Mouse (Mus musculus) left cerebral cortex, postnatal 10 days (tissue): ENCODE measurements around the gene Gm21987. TPM values are rescaled to one million over a fixed set of nuclear protein-coding genes. Genes with fewer than 3 reads are reported as not detected.
A peak's percentile ranks its signal among the peaks of the same experiment; 100 is the strongest.
"Not testable (repeated sequence)": the region's sequence is repeated elsewhere in the genome, so short reads cannot be mapped to it uniquely, and the experiment has no call there.

ENCODE experiments used
- DNase-seq, 2 experiments: peaks; one replicate each; pipeline ENCODE4 v3.0.0; 2021 to 2022; ENCODE audit warnings: low spot score in 2 of 2, mixed read lengths in 1 of 2; ENCODE audit errors: extremely low spot score in 1 of 2
- intact Hi-C: fragments of 180-260 bp; cut with DNase I; formaldehyde crosslinking; loops from one replicate; pipeline ENCODE4 v1.15.1; 2025
- total RNA-seq, 2 experiments: library from RNA; stranded (reverse); gene quantifications; 2 replicates each; pipeline ENCODE4 v1.2.3; 2021

Gene Gm21987
- not detected for total RNA-seq

DNA sequence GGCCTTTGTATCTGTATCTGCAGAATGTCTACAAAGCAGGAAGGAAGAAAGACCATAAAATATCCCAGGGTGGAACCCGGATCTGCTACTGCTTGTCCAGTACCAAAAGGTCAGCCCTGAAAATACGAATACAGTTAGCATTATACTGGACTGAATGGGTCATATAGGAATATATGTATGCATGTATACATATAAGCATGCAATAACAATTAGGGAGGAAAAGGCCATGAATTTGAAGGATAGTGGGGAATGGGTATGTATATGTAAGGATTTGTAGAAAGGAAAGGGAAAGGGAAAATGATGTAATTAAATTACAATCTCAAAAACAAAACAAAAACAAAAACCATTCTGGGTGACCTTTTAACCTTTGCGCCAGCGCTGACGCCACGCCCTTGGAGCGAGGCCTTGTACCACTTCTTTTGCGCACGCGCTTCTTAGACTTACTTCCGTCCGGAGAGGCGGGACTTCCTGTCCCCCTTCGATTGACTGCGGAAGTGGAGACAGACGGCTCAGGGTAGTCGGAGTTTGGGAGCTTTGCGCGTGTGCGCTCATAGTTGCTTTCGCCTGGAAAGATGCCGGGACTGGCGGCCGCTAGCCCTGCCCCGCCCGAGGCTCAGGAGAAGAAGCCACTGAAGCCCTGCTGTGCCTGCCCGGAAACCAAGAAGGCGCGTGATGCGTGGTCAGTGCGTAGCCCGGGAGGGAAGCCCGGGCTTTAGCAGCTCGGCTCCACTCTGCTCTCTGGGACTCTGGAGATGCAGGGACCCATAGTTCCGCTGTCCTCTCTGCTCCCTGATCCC, at the start of gene Gm21987, which contains the start of gene Cox17:
Gene Gm21987, plus strand, starts transcription at position 512 of the 797 bp plus-strand sequence.
Gene Cox17, plus strand, starts transcription at position 463 of the 797 bp plus-strand sequence.
- DNase-seq: peak; percentile 93 to 94
- intact Hi-C loops: no loop called here

DNA sequence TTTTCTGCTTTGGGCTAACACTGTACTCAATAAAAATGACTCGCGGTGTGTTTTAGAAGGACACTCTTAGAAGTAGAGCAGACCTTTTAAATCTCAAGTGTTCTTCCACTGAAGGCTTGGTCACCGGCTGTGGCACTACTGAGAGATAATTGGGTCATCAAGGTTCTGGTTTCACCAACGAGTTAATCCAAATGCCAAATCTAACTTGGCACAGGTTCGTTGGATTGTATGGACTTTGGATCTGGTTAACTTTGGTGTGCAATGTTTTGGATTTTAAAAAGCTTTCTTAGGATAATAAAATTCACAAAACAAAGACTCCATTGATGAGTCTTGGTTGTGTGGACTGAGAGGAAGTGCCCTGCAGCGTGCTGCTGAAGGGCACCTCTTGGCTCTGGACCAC, 48.4 kb upstream of the Gm21987 start:
- intact Hi-C loops: no loop called here
- no peak for DNase-seq

DNA sequence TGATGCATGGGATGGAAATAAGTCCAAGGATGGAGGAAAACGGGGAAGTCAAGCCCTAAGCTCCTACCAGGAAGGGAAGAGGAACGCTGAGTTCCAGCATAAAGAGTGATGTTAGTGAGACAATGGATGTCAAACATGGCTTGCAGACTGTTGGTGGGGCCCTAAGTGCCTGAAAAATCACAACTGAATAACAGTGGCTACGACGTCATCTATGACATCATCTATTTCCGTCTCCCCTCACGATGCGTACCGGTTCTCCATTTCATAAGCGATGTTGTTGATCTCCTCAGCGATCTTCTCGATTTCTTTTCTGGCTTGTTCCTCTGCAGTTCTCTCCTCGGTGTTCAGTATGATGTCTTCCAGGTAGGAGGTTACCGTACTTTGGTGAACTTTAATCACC, 44.5 kb upstream of the Gm21987 start:
- no peak for DNase-seq
- intact Hi-C loops: no loop called here

DNA sequence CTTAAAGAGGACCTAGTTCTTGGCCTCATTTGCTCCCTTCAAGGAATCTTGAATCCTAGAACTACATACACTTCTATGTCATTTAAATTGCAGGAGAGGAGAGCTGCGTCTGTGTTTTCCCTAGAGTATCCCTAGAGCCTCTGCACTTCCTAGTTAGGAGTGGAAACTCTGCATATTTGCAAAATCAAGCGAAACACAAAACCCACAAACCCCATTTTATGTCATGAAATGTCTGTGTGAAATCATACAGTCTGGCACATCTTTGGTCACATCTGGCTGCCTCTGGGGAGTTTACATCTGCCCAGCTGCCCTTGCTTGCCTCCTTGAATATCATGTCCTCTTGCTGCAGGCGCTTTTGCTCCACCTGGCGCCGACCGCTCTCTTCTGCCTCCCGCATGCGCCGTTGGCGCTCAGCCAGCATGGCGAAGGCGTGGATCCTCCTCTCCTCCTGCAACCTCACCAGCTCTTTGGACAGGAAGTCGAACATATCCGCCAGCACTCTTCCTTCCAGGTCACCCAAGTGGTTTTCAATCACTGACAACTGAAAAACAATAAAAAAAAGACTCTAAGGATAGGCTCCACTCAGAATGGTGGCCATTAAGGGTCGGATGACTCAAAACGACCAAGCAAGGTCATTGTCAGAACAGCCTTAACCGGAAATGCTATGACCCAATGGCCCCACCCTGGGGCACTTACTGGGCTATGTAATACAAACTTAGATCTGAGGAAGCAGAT, 42.2 kb upstream of the Gm21987 start:
- intact Hi-C loops: no loop called here
- peak in 1 of 2 experiments; percentile 46 for DNase-seq

DNA sequence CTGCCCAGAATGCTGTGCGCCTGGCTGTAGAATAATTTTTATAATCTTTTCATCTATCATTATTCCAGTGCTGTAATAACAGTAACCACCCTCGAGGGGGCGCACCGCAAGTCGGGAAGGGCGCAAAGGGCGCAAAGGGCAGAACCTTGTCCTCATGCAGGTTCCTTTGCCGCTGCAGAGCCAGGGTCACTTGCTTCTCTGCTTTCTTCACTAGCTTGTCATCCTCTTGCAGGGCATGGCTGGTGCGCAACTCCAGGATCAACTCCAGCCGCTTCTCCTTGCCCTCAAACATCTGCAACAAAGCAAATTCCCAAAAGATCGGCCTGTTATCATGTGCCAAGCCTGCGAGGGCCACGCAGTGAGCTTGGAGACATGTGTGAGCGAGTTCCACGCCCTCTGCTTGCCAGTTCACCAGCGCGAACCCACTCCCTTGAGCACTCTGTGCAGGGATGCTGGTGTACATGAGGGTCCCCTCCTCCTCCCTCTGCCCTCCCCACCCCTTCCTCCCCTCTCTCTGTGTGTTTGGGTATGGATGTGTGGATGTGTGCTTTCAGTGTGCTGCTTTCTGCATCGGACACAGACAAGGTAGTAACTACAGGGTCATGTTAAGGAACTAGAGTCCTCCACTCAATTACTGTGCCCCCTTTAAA, 40.1 kb upstream of the Gm21987 start:
- no peak for DNase-seq
- intact Hi-C loops: no loop called here

DNA sequence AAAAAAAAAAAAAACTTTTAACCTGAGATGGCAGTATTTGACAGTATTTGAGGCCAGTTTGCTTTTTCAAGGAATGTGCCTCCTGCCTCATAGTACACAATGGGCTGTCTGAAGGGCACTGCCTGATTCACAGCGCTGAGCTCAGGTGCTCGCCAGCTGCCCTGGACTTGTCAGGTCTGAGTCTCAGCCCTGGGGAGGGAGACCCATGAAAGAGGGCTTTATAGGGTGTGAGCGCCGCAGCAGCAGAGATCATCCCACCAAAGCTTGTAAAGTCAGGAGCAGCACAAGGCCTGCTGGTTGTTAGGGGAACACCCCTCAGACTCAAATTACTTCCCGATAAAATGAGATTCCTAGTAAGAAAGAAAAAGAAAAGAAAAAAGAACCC, 39.6 kb upstream of the Gm21987 start:
- DNase-seq: no peak
- intact Hi-C loops: no loop called here

DNA sequence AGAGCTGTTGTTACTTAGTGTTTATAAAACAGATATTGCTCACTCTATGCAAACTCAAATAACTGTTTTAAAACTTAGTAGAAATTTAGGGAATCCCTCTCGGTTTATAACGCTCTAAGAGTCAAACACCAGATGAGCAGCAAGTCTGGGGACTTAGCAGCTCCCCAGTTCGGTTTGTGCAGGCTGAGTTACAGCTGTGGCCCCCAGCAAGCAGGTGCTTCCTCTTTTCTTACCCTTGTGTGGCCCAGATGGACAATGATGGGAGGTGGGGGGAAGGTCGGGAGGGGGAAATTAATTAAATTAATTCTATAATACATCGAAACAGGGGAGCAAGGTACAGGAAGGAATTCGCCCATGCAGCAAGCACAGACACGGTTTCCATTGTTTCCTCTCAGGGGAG, 39.2 kb upstream of the Gm21987 start:
- intact Hi-C loops: no loop called here
- no peak for DNase-seq

DNA sequence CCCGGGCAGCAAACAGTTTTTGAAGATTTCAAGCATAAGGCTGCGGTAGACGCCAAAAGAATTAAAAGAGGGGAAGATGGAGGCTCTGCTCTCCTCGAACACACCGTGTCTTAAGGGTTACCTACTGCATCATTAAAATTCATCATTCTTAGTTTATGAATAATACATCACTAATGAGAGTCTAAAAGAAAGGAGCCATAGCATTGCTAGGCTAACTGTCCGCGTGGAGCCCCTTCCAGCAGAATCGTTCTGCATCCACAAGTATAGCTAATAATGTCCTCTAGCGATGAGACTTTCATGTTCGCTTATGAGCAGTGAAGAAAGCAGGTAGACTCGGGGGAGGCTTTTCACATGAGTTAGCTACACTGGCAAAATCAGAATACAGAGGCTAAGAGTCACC, 38.6 kb upstream of the Gm21987 start:
- intact Hi-C loops: no loop called here
- no peak for DNase-seq

DNA sequence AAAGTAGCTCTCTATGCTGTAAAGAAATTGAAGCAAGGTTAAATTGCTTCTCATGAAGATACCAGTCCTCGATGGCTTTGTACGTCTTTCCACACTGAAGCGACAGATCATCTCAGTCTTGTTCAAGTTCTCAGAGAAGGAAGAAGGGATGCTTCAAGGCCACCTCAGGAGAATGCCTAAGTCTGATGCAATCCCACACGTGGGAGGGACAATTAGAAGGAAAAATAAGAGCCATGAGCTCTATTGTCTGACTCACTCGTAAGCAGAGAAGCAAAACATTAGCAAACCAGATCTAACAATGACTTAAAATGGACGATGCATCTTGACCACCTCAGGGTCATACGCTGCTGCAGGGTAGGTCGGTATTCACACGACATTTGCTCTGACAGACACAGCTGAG, 28.3 kb upstream of the Gm21987 start:
- no peak for DNase-seq
- intact Hi-C loops: no loop called here

DNA sequence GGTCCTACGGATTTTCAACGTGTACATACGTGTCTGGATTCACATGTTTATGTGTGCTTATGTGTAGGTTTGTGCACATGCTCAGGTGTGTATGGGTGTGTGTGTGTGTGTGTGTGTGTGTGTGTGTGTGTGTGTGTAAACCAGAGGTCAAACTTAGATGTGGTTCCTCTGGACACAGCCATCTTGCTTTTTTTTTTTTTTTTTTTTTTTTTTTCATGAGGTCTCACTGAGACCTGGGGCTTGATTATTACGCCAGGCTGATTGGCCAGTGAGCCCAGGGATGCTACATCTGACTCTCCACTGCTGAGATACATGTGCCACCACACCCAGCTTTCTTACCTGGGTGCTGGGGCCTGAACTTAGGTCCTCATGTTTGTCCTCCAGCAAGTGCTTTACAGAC, 27.8 kb upstream of the Gm21987 start:
- no peak for DNase-seq
- intact Hi-C loops: no loop called here

DNA sequence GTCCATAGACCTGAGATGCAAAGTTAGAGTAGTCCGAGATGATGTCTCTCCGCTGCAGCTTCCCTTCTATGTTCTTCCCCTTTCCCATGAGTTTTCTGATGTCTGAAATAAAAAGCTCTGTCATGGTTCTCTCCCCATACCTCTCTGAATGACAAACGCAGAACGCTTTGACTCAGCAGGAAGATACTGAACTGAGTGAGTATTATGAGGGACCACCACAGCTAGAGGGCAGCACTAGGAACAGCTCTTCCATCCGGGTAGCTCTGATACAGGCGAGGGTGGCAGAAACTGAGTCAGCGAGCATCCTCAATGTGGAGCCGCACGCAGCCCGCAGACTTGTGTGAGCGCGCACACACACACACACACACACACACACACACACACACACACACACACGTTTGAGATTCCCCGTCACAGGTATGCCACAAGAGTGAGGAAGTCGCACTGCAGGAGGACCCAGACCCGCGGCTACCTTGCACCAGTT, 25.3 kb upstream of the Gm21987 start:
- DNase-seq: peak; percentile 52 to 71
- intact Hi-C loops: no loop called here

DNA sequence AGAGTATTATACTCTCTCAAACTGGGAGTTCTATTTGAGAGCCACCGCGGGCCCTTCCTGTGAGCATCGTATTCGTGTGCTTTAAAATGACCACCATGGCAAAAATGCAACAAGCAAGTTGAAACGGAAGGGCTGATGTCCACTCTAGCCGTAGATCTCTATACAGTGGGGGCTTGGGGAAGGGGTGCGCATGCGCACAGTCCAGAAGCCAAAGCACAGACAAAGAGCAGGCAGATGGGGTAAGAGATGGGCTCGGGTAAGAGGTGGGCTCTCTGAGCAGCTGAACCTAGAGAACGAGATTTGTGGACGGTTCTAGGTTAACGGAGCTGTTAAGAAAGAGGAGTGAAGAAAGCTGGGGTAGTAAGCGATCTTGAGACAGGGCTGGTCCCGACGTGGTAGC, 22.5 kb upstream of the Gm21987 start:
- intact Hi-C loops: no loop called here
- DNase-seq: no peak

DNA sequence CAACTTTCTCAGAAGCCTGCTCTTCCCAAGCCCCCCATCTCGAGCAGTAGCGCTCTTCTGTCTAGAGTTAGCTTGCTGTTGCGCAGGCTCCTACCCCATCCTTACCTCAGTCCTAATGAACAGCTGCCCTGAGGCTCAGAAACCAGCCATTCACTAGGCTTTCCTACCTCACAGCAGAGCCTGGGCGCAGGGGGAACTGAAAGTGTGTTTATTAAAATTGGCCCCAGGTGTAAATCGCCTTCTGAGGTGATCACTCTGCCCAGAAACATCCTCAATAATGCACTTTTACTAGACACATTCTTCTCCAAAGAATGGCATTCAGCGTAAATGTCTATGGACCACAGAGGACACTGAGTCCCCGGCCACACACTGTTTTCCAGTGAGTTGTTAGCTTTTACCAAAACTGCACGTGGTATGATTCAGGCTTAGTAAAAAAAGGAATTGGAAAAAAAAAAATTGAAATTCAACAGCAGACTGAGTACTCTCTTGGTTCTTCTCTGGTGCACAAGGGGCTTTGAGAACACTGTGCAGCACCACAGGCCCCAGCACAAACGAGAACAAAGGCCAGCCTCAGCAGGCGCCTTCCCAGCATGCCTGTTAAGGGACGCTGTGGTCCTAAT, 20.0 kb upstream of the Gm21987 start:
- intact Hi-C loops: no loop called here
- no peak for DNase-seq

DNA sequence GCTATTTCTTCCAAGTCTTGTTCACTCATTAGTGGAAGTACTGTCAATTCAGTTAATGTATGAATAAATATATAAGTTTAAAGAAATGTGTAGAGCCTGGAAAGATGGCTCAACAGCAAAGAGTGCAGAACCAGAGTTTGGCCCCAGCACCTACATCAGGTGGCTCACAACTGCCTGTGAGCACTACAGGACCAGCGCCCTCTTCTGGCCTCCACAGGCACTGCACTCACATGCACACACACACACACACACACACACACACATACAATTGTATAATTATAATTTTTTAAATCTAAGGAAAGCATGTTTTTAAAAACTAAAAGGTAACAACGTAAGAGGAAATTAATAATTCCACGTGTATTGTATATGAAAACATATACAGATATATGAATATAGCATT, 17.5 kb upstream of the Gm21987 start:
- no peak for DNase-seq

DNA sequence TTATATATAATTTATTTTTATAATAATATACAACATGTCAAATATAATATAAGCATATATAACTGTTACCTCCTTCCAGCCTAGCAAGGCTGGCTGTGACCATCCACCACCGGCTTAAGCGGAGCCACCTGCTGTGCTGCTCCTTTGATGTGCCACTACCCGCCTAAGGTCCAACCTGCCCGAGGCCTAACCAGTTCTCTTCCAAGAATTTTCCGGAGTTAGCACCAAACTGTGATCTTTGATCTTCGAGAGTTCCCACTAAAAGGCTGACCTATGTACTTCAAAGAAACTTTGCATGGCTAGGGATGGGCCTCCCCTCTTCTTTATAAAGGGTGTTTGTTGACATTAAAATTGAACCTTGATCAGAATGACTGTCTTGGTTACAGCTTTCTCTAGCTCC, 12.4 kb upstream of the Gm21987 start:
- DNase-seq: no peak
- intact Hi-C loops: no loop called here

More for the DNA sequence above, 17.5 kb upstream of the Gm21987 start:
- intact Hi-C loops: no loop called here

DNA sequence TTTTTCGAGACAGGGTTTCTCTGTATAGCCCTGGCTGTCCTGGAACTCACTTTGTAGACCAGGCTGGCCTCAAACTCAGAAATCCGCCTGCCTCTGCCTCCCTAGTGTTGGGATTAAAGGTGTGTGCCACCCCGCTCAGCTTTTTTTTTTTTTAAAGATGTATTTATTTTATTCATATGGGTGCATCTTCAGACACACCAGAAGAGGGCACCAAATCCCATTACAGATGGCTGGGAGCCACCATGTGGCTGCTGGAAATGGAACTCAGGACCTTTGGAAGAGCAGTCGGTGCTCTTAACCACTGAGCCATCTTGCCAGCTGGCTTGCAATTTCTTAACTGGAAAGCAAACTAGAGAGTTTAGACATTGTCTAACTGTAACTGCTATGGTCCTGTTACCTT, 8.8 kb upstream of the Gm21987 start:
- intact Hi-C loops, DNase-seq: not testable (repeated sequence)

DNA sequence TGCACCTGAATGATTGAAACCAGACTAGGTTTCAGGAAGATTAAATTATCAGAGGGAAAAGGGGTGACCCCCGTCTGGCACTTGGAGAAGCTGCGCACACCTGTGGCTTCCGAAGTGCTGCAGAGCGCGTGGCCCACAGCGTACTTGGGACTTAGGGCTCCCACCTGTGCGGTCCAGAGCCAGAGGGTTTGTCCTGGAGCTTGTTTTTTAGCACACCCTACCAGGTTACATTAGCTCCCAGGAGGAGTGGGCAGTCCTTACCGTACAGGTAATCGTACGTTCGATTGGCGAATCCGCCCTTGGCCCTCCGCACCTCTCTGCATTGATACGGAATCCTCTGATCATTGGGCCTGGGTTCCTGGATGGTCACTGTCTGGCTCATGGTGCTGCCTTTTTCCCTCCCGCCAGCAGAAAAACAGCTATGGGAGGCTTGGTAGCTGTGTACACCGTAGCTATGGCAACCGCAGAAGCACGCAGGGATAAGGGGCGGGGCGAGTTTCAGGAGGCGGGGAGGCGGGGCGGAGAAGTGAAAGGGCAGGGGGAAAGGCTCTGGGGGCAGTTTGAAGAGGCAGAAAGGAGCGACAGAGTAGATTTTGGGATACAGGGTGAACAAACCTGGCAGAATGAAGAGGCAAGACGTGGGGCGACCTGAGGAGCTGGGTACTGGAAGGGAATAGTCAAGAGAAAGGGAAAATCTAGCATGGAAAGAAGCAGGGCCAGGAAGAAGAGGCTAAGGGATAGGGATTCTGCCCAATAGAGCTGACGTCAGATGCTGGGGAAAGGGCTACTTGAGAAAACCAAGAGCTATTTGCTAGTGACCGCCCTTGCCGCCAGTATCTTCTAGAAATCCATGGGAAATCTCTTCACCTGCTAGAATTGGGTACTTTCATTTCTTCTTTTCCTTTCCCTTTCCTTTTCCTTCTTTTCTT, 5.2 kb upstream of the Gm21987 start, which contains the start of gene Maats1:
Gene Maats1, minus strand, starts transcription at position 748 of the 929 bp plus-strand sequence.
- DNase-seq: peak; percentile 71 to 89
- intact Hi-C loops: no loop called here
